Mouse (Mus musculus) heart, adult 2 months (tissue): Measurements from ENCODE around the gene Clec3a.

Experiments used
- CTCF ChIP-seq: fragments of 200-600 bp; IDR thresholded peaks from 2 replicates; pipeline ENCODE4 v1.8.1; 2022; ENCODE audit warnings: antibody characterized with exemption, mild to moderate bottlenecking, moderate library complexity
- EP300 ChIP-seq: fragments of 200-500 bp; IDR thresholded peaks from 2 replicates; pipeline ENCODE4 v1.6.1; 2011; ENCODE audit warnings: low read depth, low read length, control low read depth; ENCODE audit not compliant: insufficient read depth
- POLR2A ChIP-seq: fragments of 200-500 bp; IDR thresholded peaks from 2 replicates; pipeline ENCODE4 v1.6.1; 2011; ENCODE audit warnings: mild to moderate bottlenecking, low read depth, low read length, control low read depth; ENCODE audit not compliant: insufficient read depth

- TF ChIP-seq POLR2A (no peak), CTCF (no peak), EP300 (no peak)
These were observed 55.7 kb downstream of the Clec3a start for GRCm38 (mm10) chr8:114473546-114473945.
